Mouse (Mus musculus) adrenal gland, adult 18-20 months (tissue): ENCODE results near the gene Zbtb20. TPM values are rescaled to one million over a fixed set of nuclear protein-coding genes. Genes with fewer than 3 reads are reported as not detected.

Experiments used
- DNase-seq, 2 experiments: peaks; one replicate each; pipeline ENCODE4 v3.0.0; 2021 to 2022; ENCODE audit warnings: low spot score in 2 of 2
- microRNA-seq, 2 experiments: library from miRNA; unstranded; fragments of <30 nt; microRNA quantifications; one replicate each; pipeline ENCODE4 v1.2.0; 2021; ENCODE audit warnings: borderline number of aligned reads in 2 of 2
- total RNA-seq, 2 experiments: library from RNA; stranded (reverse); gene quantifications; 1 replicate in 1 of 2; 2 replicates in 1 of 2; pipeline ENCODE4 v1.2.3; 2021

Gene Zbtb20
- total RNA-seq, 2 experiments from 2014 or later = 101 to 109 TPM

- DNase-seq = no peak
These were observed 798.7 kb downstream of the Zbtb20 start for GRCm38 (mm10) chr16:43674400-43674799.

- no peak for DNase-seq
These were observed 812.3 kb downstream of the Zbtb20 start for GRCm38 (mm10) chr16:43687968-43688367.

GRCm38 (mm10) chr16:43690211-43690690 lies 814.6 kb downstream of the Zbtb20 start:
- no peak for DNase-seq

- DNase-seq = no peak
These were observed 815.2 kb downstream of the Zbtb20 start for GRCm38 (mm10) chr16:43690912-43691311.

GRCm38 (mm10) chr16:43691741-43692140 lies 816.1 kb downstream of the Zbtb20 start:
- DNase-seq = no peak

Small RNA genes lying within 50 kb of the gene (microRNA-seq; reads per million reads assigned to microRNA genes)
- 0 reads per million in 2 experiments for gene Mir568
